ENCODE assay signal across 21 mouse cellular contexts in the genomic region with DNA sequence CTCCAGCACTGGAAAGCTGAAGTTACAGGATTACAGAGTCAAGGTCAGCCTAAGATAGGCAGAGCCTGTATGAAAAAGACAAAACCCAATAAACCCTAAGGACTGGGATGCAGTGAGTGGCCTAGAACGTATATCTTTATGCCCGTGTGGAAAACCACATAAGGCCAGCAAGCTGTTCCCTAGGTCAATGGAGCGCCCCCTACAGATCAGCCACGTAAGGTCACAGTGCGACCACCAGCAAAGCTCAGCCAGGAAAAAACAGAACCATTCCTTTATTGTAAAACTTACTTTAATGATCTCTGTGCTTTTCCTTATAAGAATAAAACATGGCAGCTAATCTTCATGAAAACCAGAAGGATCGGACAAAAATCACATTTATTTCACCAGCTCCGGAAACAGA. TPM values are rescaled to one million over a fixed set of nuclear protein-coding genes. Genes with fewer than 3 reads are reported as not detected.
DNase-seq lines count a peak whose midpoint lies in the region; ATAC-seq and TF ChIP-seq lines count a peak whose summit lies in the region.
"Had no signal": no experiment of that assay in that cellular context is flagged by ENCODE, and none has a peak within 500 bp of the region (broad histone marks: within the 10 kb centered on the region; RNA-seq: fewer than 3 reads in every experiment).

No protein-coding gene starts in this region.

- H3K4me1 ChIP-seq in liver, adult 2 months (ENCODE audit: control insufficient read depth, insufficient read depth, low read length), result peaks cover 2% of the 10 kb centered on the region; the same call in 1 of the 2 replicates
- no peaks in the 10 kb centered on the region for H3K4me1 ChIP-seq in liver, embryonic 12.5 days
- H3K4me1 ChIP-seq: forebrain, embryonic 12.5 days; heart, embryonic 10.5 days; hindbrain, embryonic 13.5 days; kidney, embryonic 15.5 days; neural tube, embryonic 15.5 days had no signal

- H3K4me2 ChIP-seq in liver, embryonic 12.5 days, result no peak overlapping the region
- H3K4me2 ChIP-seq: forebrain, embryonic 12.5 days; hindbrain, embryonic 13.5 days; kidney, embryonic 15.5 days; neural tube, embryonic 15.5 days had no signal

- H3K27ac ChIP-seq in liver, adult 2 months (replicated peaks; ENCODE audit: insufficient read depth, low read depth, low read length), result no peak overlapping the region
- no peak overlapping the region for H3K27ac ChIP-seq in liver, embryonic 12.5 days
- H3K27ac ChIP-seq: forebrain, embryonic 12.5 days; heart, embryonic 10.5 days; hindbrain, embryonic 13.5 days; kidney, embryonic 15.5 days; neural tube, embryonic 15.5 days had no signal

- intact Hi-C loops in heart, postnatal 36 days (cut with DNase I), result no loop called here

- no peak for TF ChIP-seq POLR2A in liver, adult 2 months (IDR thresholded peaks at IDR 0.05; ENCODE audit: extremely low read depth, insufficient read depth, low read length)

- H3K79me2 ChIP-seq in liver, adult 2 months (ENCODE audit: control insufficient read depth, insufficient read depth, low read length), result no peaks in the 10 kb centered on the region

- H3K36me3 ChIP-seq in liver, adult 2 months (ENCODE audit: control insufficient read depth, insufficient read depth, low read length), result peaks cover 55% of the 10 kb centered on the region
- peaks cover 60% of the 10 kb centered on the region for H3K36me3 ChIP-seq in liver, embryonic 12.5 days

- no peak for ATAC-seq in liver, embryonic 12.5 days

- no peak overlapping the region for H3K9ac ChIP-seq in liver, adult 2 months (ENCODE audit: low read depth, low read length)
- no peak overlapping the region for H3K9ac ChIP-seq in liver, embryonic 12.5 days
- H3K9ac ChIP-seq: forebrain, embryonic 12.5 days; hindbrain, embryonic 13.5 days; kidney, embryonic 15.5 days; neural tube, embryonic 15.5 days had no signal

- no peak overlapping the region for H3K4me3 ChIP-seq in liver, adult 2 months (ENCODE audit: insufficient read depth, low read depth, low read length)
- H3K4me3 ChIP-seq in liver, embryonic 12.5 days, result no peak overlapping the region
- H3K4me3 ChIP-seq: forebrain, embryonic 12.5 days; heart, embryonic 10.5 days; hindbrain, embryonic 13.5 days; kidney, embryonic 15.5 days; megakaryocyte, embryonic 14.5 days; neural tube, embryonic 15.5 days had no signal

- WGBS in liver, adult 2 months, result 91% methylated on average over 7 of the region's 7 CpGs
- WGBS in liver, embryonic 12.5 days (ENCODE audit: insufficient replicate concordance), result 70% methylated on average over 7 of the region's 7 CpGs

- no peaks in the 10 kb centered on the region for H3K9me3 ChIP-seq in liver, embryonic 12.5 days (replicated peaks)
- H3K9me3 ChIP-seq: heart, embryonic 10.5 days; hindbrain, embryonic 13.5 days; kidney, embryonic 15.5 days; megakaryocyte, embryonic 14.5 days; neural tube, embryonic 15.5 days had no signal

- DNase-seq in heart, adult 11 months, result peak; percentile 11
- DNase-seq in heart, postnatal 36 days, result no peak
- no peak for DNase-seq in liver, adult 2 months (ENCODE audit: extremely low read depth, low read depth, low spot score)
- DNase-seq in ES-CJ7 (ENCODE audit: low read depth, low spot score), result peak; percentile 58
- peak; percentile 46 for DNase-seq in R1 (ENCODE audit: low read depth, low spot score)
- DNase-seq in c-Kit-positive CD71-positive TER-119-positive erythroid progenitor cells, embryonic 14.5 days (ENCODE audit: low spot score), result no peak
- DNase-seq in urinary bladder, adult 2 months (ENCODE audit: low spot score), result no peak
- DNase-seq: gastrocnemius, postnatal 25 days; lung, adult 18-20 months; lung, postnatal 14 days; midbrain, embryonic 14.5 days; right cerebral cortex, postnatal 14 days; spleen, adult 18-20 months; thymus, postnatal 36 days had no signal

- no peaks in the 10 kb centered on the region for H3K27me3 ChIP-seq in liver, adult 2 months (ENCODE audit: control insufficient read depth, insufficient read depth, low read length)
- no peaks in the 10 kb centered on the region for H3K27me3 ChIP-seq in liver, embryonic 12.5 days (replicated peaks)
- H3K27me3 ChIP-seq: forebrain, embryonic 12.5 days; hindbrain, embryonic 13.5 days; kidney, embryonic 15.5 days; megakaryocyte, embryonic 14.5 days; neural tube, embryonic 15.5 days had no signal

- TF ChIP-seq CTCF in liver, adult 2 months (IDR thresholded peaks at IDR 0.05; ENCODE audit: low read depth, low read length), result peak; percentile 23; the same call in 1 of the 2 replicates

RNA-seq across cellular contexts. Expression of a gene that starts 15.7 kb away (rescaled TPM):
- 1 to 10 TPM; 5.3 to 6.9 TPM for total RNA-seq in heart, postnatal 36 days (2021)
- 262 and 352 TPM in 2 replicates for total RNA-seq in liver, adult 2 months (2014; rRNA removed)
- polyA plus RNA-seq in liver, adult 2 months (2012; rRNA removed), result 84.3 and 87.0 TPM in 2 replicates
- polyA plus RNA-seq in liver, embryonic 12.5 days (2016; fragmentation: Nextera tagmentation; extraction: Ambion mirVana), result 122 and 135 TPM in 2 replicates
- 61.3 and 88.5 TPM in 2 replicates for polyA plus RNA-seq in urinary bladder, adult 2 months (2012; rRNA removed)

RNA-seq across cellular contexts. Expression of a gene that starts 25.0 kb away (rescaled TPM):
- 100 to 1,000 TPM; 267 to 294 TPM for total RNA-seq in heart, postnatal 36 days (2021)
- total RNA-seq in liver, adult 2 months (2014; rRNA removed), result 1.0 and 1.7 TPM in 2 replicates
- 0.25 and 0.28 TPM in 2 replicates for polyA plus RNA-seq in liver, adult 2 months (2012; rRNA removed)
- polyA plus RNA-seq in liver, embryonic 12.5 days (2016; fragmentation: Nextera tagmentation; extraction: Ambion mirVana), result 6.3 and 6.7 TPM in 2 replicates
- 114 and 187 TPM in 2 replicates for polyA plus RNA-seq in urinary bladder, adult 2 months (2012; rRNA removed)

Comparison
In these comparisons a context has a peak if more than half of its experiments do, and no peak if none do; other contexts are left out.
1. DNase-seq: peak in heart, adult 11 months (single experiment), ES-CJ7 (single experiment) and R1 (single experiment); none in heart, postnatal 36 days (0 of 2), liver, adult 2 months (single experiment), c-Kit-positive CD71-positive TER-119-positive erythroid progenitor cells, embryonic 14.5 days (single experiment) and urinary bladder, adult 2 months (single experiment).
2. RNA of a gene that starts 25.0 kb away (polyA plus RNA-seq): 114 to 187 TPM in urinary bladder, adult 2 months; 6.3 to 6.7 TPM in liver, embryonic 12.5 days and 0.25 to 0.28 TPM in liver, adult 2 months; every median in the first group is over 10 times any median in the second.